8 mouse cellular contexts compared by ENCODE assay signal in genomic region chr4:137931009-137931757, GRCm38 (mm10).
DNase-seq lines count a peak whose midpoint lies in the region; ATAC-seq and TF ChIP-seq lines count a peak whose summit lies in the region.

No protein-coding gene starts in this region.

- TF ChIP-seq POLR2A in spleen, adult 2 months (IDR thresholded peaks at IDR 0.05; ENCODE audit: low read depth, low read length): no peak

- peak overlapping the region; percentile 87 for H3K27ac ChIP-seq in heart, postnatal 0 days (ENCODE audit: low read depth)
- H3K27ac ChIP-seq in spleen, adult 2 months (ENCODE audit: insufficient read depth, low read length): peak overlapping the region; percentile 30; the same call in 1 of the 2 replicates

- no peaks in the 10 kb centered on the region for H3K27me3 ChIP-seq in heart, postnatal 0 days (ENCODE audit: control insufficient read depth, insufficient read depth, low read length)
- H3K27me3 ChIP-seq in spleen, adult 2 months (ENCODE audit: control insufficient read depth, insufficient read depth, low read length): no peaks in the 10 kb centered on the region

- no peak overlapping the region for H3K9ac ChIP-seq in heart, postnatal 0 days (replicated peaks; ENCODE audit: low read depth, low read length)

- peaks cover 18% of the 10 kb centered on the region for H3K36me3 ChIP-seq in heart, postnatal 0 days (replicated peaks; ENCODE audit: control insufficient read depth, insufficient read depth, low read length)
- H3K36me3 ChIP-seq in spleen, adult 2 months (ENCODE audit: control insufficient read depth, insufficient read depth, low read length): peaks cover 6% of the 10 kb centered on the region; the same call in 1 of the 2 replicates

- peak overlapping the region; percentile 38 for H3K4me2 ChIP-seq in heart, postnatal 0 days (ENCODE audit: low read depth, low read length)

- peak; percentile 42 for DNase-seq in right cerebral cortex, adult 18-20 months
- DNase-seq in right cerebral cortex, postnatal 4 days: no peak
- DNase-seq in fibroblast of lung, adult 2 months (ENCODE audit: low read depth): peak; percentile 91
- peak; percentile 85 for DNase-seq in heart, postnatal 0 days (ENCODE audit: low spot score)
- DNase-seq in kidney, postnatal 25 days: peak; percentile 88 to 92
- peak; percentile 94 for DNase-seq in lung, postnatal 25 days (ENCODE audit: low spot score)
- DNase-seq in spleen, adult 2 months (ENCODE audit: low read depth in 1 of 2, low spot score in 2 of 2): no peak

- peaks cover 34% of the 10 kb centered on the region for H3K4me1 ChIP-seq in heart, postnatal 0 days (ENCODE audit: control insufficient read depth, insufficient read depth)
- no peaks in the 10 kb centered on the region for H3K4me1 ChIP-seq in spleen, adult 2 months (ENCODE audit: control insufficient read depth, insufficient read depth, insufficient read length)

- WGBS in heart, postnatal 0 days: 8% methylated on average over 18 of the region's 18 CpGs
- WGBS in spleen, adult 2 months: 74% methylated on average over 18 of the region's 18 CpGs

- TF ChIP-seq CTCF in heart, postnatal 0 days (IDR thresholded peaks at IDR 0.05; ENCODE audit: low read depth): no peak
- TF ChIP-seq CTCF in spleen, adult 2 months (IDR thresholded peaks at IDR 0.05; ENCODE audit: extremely low read depth, insufficient read depth, insufficient read length, insufficient replicate concordance): no peak

- ATAC-seq in heart, postnatal 0 days (ENCODE audit: insufficient read depth, low read depth): peak; percentile 71
- ATAC-seq in CD4-positive, CD25-positive, alpha-beta regulatory T cell, adult 4 months: no peak

- H3K4me3 ChIP-seq in heart, postnatal 0 days (ENCODE audit: low read depth, low read length): peak overlapping the region; percentile 4; the same call in 1 of the 2 replicates
- no peak overlapping the region for H3K4me3 ChIP-seq in spleen, adult 2 months (ENCODE audit: extremely low read depth, insufficient read depth, insufficient read length)

- TF ChIP-seq EP300 in heart, postnatal 0 days (IDR thresholded peaks at IDR 0.05; ENCODE audit: low read depth): peak; percentile 59; the same call in 1 of the 2 replicates

- H3K9me3 ChIP-seq in heart, postnatal 0 days (replicated peaks; ENCODE audit: control insufficient read depth, low read length): no peaks in the 10 kb centered on the region

Comparison
In these comparisons a context has a peak if more than half of its experiments do, and no peak if none do; other contexts are left out.
1. DNase-seq: peak in right cerebral cortex, adult 18-20 months (single experiment), fibroblast of lung, adult 2 months (single experiment), heart, postnatal 0 days (single experiment), kidney, postnatal 25 days (2 of 2) and lung, postnatal 25 days (single experiment); none in right cerebral cortex, postnatal 4 days (single experiment) and spleen, adult 2 months (0 of 2).